Mouse (Mus musculus): ENCODE measurements at regions not wholly inside any gene's neighbourhood (a gene's known extent, or its start where the extent isn't known, plus 50 kb on each side); places are given as distances from the start of the nearest gene placed in this dataset.

- no peaks in the 10 kb centered on the region for H3K4me1 ChIP-seq (replicated peaks)
- ATAC-seq (ENCODE audit: insufficient read depth): no peak
- H3K9me3 ChIP-seq (replicated peaks): no peaks in the 10 kb centered on the region
- no peak overlapping the region for H3K4me2 ChIP-seq
- H3K9ac ChIP-seq: no peak overlapping the region
- H3K27ac ChIP-seq (replicated peaks): no peak overlapping the region
- 55% methylated on average over 10 of the region's 10 CpGs for WGBS (ENCODE audit: insufficient replicate concordance)
- no peaks in the 10 kb centered on the region for H3K36me3 ChIP-seq (replicated peaks)
- H3K27me3 ChIP-seq: peaks cover 10% of the 10 kb centered on the region; the same call in 1 of the 2 replicates
- H3K4me3 ChIP-seq (replicated peaks): no peak overlapping the region
Observed at GRCm38 (mm10) chr2:75064406-75065115, 239.0 kb downstream of the Mtx2 start.

- H3K27ac ChIP-seq (replicated peaks): no peak overlapping the region
- no peak overlapping the region for H3K4me2 ChIP-seq
- H3K4me1 ChIP-seq (replicated peaks): no peaks in the 10 kb centered on the region
- H3K27me3 ChIP-seq: 0 out of 2 replicates have a peak, but pooled peaks cover 2% of the 10 kb centered on the region
- H3K36me3 ChIP-seq (replicated peaks): no peaks in the 10 kb centered on the region
- no peak for ATAC-seq (ENCODE audit: insufficient read depth)
- H3K9me3 ChIP-seq (replicated peaks): no peaks in the 10 kb centered on the region
- WGBS (ENCODE audit: insufficient replicate concordance): 34% methylated on average over 2 of the region's 2 CpGs
- H3K9ac ChIP-seq: no peak overlapping the region
- H3K4me3 ChIP-seq (replicated peaks): no peak overlapping the region
Observed at GRCm38 (mm10) chr2:75065304-75065703, 239.7 kb downstream of the Mtx2 start.

- Histone ChIP-seq H3K9ac (no peak overlapping the region), H3K27me3 (peaks cover 3% of the 10 kb centered on the region; the same call in 1 of the 2 replicates), H3K36me3 (replicated peaks) (no peaks in the 10 kb centered on the region), H3K9me3 (replicated peaks) (no peaks in the 10 kb centered on the region), H3K4me2 (no peak overlapping the region), H3K4me1 (replicated peaks) (no peaks in the 10 kb centered on the region), H3K4me3 (replicated peaks) (no peak overlapping the region), H3K27ac (replicated peaks) (no peak overlapping the region)
- 29% methylated on average over 2 of the region's 2 CpGs for WGBS (ENCODE audit: insufficient replicate concordance)
- no peak for ATAC-seq (ENCODE audit: insufficient read depth)
Observed at GRCm38 (mm10) chr2:75069321-75069720, 243.7 kb downstream of the Mtx2 start.

GRCm38 (mm10) chr2:75072021-75072420 lies 246.4 kb downstream of the Mtx2 start:
- Histone ChIP-seq H3K27ac (replicated peaks) (no peak overlapping the region), H3K4me1 (replicated peaks) (no peaks in the 10 kb centered on the region), H3K9ac (no peak overlapping the region), H3K4me3 (replicated peaks) (no peak overlapping the region), H3K36me3 (replicated peaks) (no peaks in the 10 kb centered on the region), H3K9me3 (replicated peaks) (no peaks in the 10 kb centered on the region), H3K27me3 (peaks cover 3% of the 10 kb centered on the region; the same call in 1 of the 2 replicates), H3K4me2 (no peak overlapping the region)
- ATAC-seq (ENCODE audit: insufficient read depth): no peak
- WGBS (ENCODE audit: insufficient replicate concordance): 44% methylated on average over 3 of the region's 3 CpGs

GRCm38 (mm10) chr2:75072471-75072870 lies 246.9 kb downstream of the Mtx2 start:
- no peaks in the 10 kb centered on the region for H3K4me1 ChIP-seq (replicated peaks)
- no peak for ATAC-seq (ENCODE audit: insufficient read depth)
- WGBS (ENCODE audit: insufficient replicate concordance): 20% methylated on average over 8 of the region's 8 CpGs
- H3K27me3 ChIP-seq: peaks cover 3% of the 10 kb centered on the region; the same call in 1 of the 2 replicates
- no peaks in the 10 kb centered on the region for H3K9me3 ChIP-seq (replicated peaks)
- H3K4me2 ChIP-seq: no peak overlapping the region
- no peak overlapping the region for H3K9ac ChIP-seq
- no peak overlapping the region for H3K27ac ChIP-seq (replicated peaks)
- no peaks in the 10 kb centered on the region for H3K36me3 ChIP-seq (replicated peaks)
- no peak overlapping the region for H3K4me3 ChIP-seq (replicated peaks)

- Histone ChIP-seq H3K27ac (replicated peaks) (no peak overlapping the region), H3K4me1 (replicated peaks) (no peaks in the 10 kb centered on the region), H3K4me2 (no peak overlapping the region), H3K27me3 (peaks cover 3% of the 10 kb centered on the region; the same call in 1 of the 2 replicates), H3K4me3 (replicated peaks) (no peak overlapping the region), H3K36me3 (replicated peaks) (no peaks in the 10 kb centered on the region), H3K9ac (no peak overlapping the region), H3K9me3 (replicated peaks) (no peaks in the 10 kb centered on the region)
- ATAC-seq (ENCODE audit: insufficient read depth): no peak
- WGBS (ENCODE audit: insufficient replicate concordance): 59% methylated on average over 9 of the region's 9 CpGs
Observed at GRCm38 (mm10) chr2:75073178-75073577, 247.6 kb downstream of the Mtx2 start.

- no peak overlapping the region for H3K4me3 ChIP-seq (replicated peaks)
- H3K9me3 ChIP-seq (replicated peaks): no peaks in the 10 kb centered on the region
- WGBS (ENCODE audit: insufficient replicate concordance): 71% methylated on average over 12 of the region's 12 CpGs
- H3K27ac ChIP-seq (replicated peaks): no peak overlapping the region
- no peak for ATAC-seq (ENCODE audit: insufficient read depth)
- H3K4me1 ChIP-seq (replicated peaks): no peaks in the 10 kb centered on the region
- H3K27me3 ChIP-seq: no peaks in the 10 kb centered on the region
- H3K9ac ChIP-seq: no peak overlapping the region
- no peak overlapping the region for H3K4me2 ChIP-seq
- no peaks in the 10 kb centered on the region for H3K36me3 ChIP-seq (replicated peaks)
Observed at GRCm38 (mm10) chr2:75087164-75087563, 261.6 kb downstream of the Mtx2 start.

GRCm38 (mm10) chr2:75089186-75089585 lies 263.6 kb downstream of the Mtx2 start:
- peak overlapping the region; percentile 21 for H3K4me2 ChIP-seq
- no peak for ATAC-seq (ENCODE audit: insufficient read depth)
- WGBS (ENCODE audit: insufficient replicate concordance): 34% methylated on average over 8 of the region's 8 CpGs

GRCm38 (mm10) chr2:75089616-75090015 lies 264.0 kb downstream of the Mtx2 start:
- Histone ChIP-seq H3K27me3 (no peaks in the 10 kb centered on the region), H3K4me1 (replicated peaks) (no peaks in the 10 kb centered on the region), H3K9me3 (replicated peaks) (no peaks in the 10 kb centered on the region), H3K27ac (replicated peaks) (no peak overlapping the region), H3K36me3 (replicated peaks) (no peaks in the 10 kb centered on the region), H3K4me2 (peak overlapping the region; percentile 21), H3K9ac (no peak overlapping the region), H3K4me3 (replicated peaks) (no peak overlapping the region)
- 28% methylated on average over 6 of the region's 6 CpGs for WGBS (ENCODE audit: insufficient replicate concordance)
- ATAC-seq (ENCODE audit: insufficient read depth): no peak

More at GRCm38 (mm10) chr2:75089186-75089585, 263.6 kb downstream of the Mtx2 start:
- Histone ChIP-seq H3K4me3 (replicated peaks) (no peak overlapping the region), H3K36me3 (replicated peaks) (no peaks in the 10 kb centered on the region), H3K9ac (no peak overlapping the region), H3K4me1 (replicated peaks) (no peaks in the 10 kb centered on the region), H3K27me3 (no peaks in the 10 kb centered on the region), H3K27ac (replicated peaks) (no peak overlapping the region), H3K9me3 (replicated peaks) (no peaks in the 10 kb centered on the region)

- WGBS (ENCODE audit: insufficient replicate concordance): 68% methylated on average over 16 of the region's 16 CpGs
- no peak overlapping the region for H3K4me2 ChIP-seq
- H3K27ac ChIP-seq (replicated peaks): no peak overlapping the region
- H3K9me3 ChIP-seq (replicated peaks): no peaks in the 10 kb centered on the region
- no peak for ATAC-seq (ENCODE audit: insufficient read depth)
- H3K36me3 ChIP-seq (replicated peaks): no peaks in the 10 kb centered on the region
- H3K27me3 ChIP-seq: no peaks in the 10 kb centered on the region
- no peak overlapping the region for H3K4me3 ChIP-seq (replicated peaks)
- no peaks in the 10 kb centered on the region for H3K4me1 ChIP-seq (replicated peaks)
- no peak overlapping the region for H3K9ac ChIP-seq
Observed at GRCm38 (mm10) chr2:75090439-75090838, 264.8 kb downstream of the Mtx2 start.

GRCm38 (mm10) chr2:75101501-75101900 lies 275.9 kb downstream of the Mtx2 start:
- Histone ChIP-seq H3K4me2 (no peak overlapping the region), H3K9ac (no peak overlapping the region), H3K9me3 (replicated peaks) (no peaks in the 10 kb centered on the region), H3K27ac (replicated peaks) (no peak overlapping the region), H3K36me3 (replicated peaks) (no peaks in the 10 kb centered on the region), H3K4me1 (replicated peaks) (no peaks in the 10 kb centered on the region), H3K27me3 (no peaks in the 10 kb centered on the region), H3K4me3 (replicated peaks) (no peak overlapping the region)
- no peak for ATAC-seq (ENCODE audit: insufficient read depth)
- 33% methylated on average over 11 of the region's 11 CpGs for WGBS (ENCODE audit: insufficient replicate concordance)

- WGBS (ENCODE audit: insufficient replicate concordance): 62% methylated on average over 9 of the region's 9 CpGs
- no peak overlapping the region for H3K9ac ChIP-seq
- H3K4me3 ChIP-seq (replicated peaks): no peak overlapping the region
- no peaks in the 10 kb centered on the region for H3K36me3 ChIP-seq (replicated peaks)
- no peaks in the 10 kb centered on the region for H3K9me3 ChIP-seq (replicated peaks)
- no peak overlapping the region for H3K4me2 ChIP-seq
- ATAC-seq (ENCODE audit: insufficient read depth): no peak
- H3K27me3 ChIP-seq: no peaks in the 10 kb centered on the region
- no peaks in the 10 kb centered on the region for H3K4me1 ChIP-seq (replicated peaks)
- no peak overlapping the region for H3K27ac ChIP-seq (replicated peaks)
Observed at GRCm38 (mm10) chr2:75112751-75113150, 287.1 kb downstream of the Mtx2 start.

All from liver, embryonic 15.5 days (tissue).